Mouse (Mus musculus) Muller cell, postnatal 12 days (primary cell): ENCODE data around the gene Slc22a21.

Experiments used
- DNase-seq: peaks from one replicate; pipeline ENCODE4 v3.0.0-alpha.2; 2015; ENCODE audit errors: inconsistent ontology term

The Slc22a21 gene

GRCm38 (mm10) chr11:53903781-53904533 lies 76.2 kb downstream of the Slc22a21 start:
- DNase-seq, result peak; percentile 76

DNA sequence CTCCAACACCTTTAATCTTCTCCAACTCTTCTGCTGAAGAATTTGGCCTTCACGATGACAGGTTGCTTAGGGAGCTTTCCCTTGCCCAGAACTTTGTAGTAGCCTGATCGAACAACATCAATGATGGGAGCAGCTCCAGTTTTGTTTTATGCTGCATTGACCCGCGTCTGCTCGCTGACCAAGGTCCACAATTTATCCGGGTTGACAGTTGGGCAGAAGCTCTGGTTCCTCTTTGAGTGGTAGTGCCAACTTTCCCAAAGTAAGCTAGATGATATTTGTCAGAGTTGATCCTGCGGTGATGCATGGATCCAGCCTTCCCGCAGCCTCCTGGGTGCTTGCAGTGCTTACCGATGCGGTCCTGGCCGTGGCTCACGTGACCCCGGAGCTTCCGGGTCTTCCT lies 77.4 kb downstream of the Slc22a21 start:
- DNase-seq, result peak; percentile 56

DNA sequence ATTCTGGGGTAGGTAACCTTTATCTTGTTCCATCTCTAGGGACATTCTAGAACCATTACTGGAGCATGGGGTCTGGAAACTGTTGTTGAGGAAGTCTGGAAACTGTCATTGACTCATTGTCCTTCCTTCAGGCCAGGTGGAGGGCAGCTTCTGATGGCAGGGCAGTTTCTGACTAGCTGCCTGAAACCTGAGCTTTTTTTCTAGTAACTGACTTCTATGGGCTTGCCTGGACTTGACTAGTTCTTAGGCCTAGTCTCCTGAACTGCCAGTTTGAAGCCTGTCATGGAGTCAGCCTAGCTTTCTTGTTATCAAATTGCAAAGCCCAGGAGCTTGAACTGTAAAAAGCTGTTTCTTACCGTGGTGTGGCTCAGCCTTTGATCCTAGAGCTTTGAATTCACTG lies 79.1 kb downstream of the Slc22a21 start:
- DNase-seq, result no peak

DNA sequence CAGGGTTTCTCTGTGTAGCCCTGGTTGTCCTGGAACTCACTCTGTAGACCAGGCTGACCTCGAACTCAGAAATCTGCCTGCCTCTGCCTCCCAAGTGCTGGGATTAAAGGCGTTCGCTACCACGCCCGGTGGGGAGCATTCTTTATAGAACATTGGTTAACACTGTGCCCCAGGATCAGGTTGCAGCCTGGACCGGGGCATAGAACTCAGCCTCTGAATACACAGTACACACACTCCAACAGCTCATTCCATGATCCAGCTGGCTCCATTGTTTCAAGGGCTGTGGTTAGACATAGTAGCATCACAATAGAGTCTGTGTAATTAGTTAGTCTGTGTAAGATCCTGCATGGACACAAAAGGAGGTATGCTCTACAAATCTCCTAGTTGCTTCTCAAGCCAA lies 80.2 kb downstream of the Slc22a21 start:
- DNase-seq, result peak; percentile 42
